Mouse (Mus musculus) inflammation-experienced regulatory T-cells (primary cell): ENCODE results near the gene Gm20773. TPM values are rescaled to one million over a fixed set of nuclear protein-coding genes. Genes with fewer than 3 reads are reported as not detected.

Experiments used
- polyA plus RNA-seq, 2 experiments: library from polyadenylated mRNA; unstranded; fragments of 100-300 nt; shearing (Covaris generic); gene quantifications; one replicate each; pipeline ENCODE4 v1.2.1; 2017

The Gm20773 gene
- not detected for polyA plus RNA-seq

GRCm38 (mm10) chrY:13493726-13494125, at the start of gene Gm20773:
Gene Gm20773 (plus strand): TSS chrY:13494026.

DNA sequence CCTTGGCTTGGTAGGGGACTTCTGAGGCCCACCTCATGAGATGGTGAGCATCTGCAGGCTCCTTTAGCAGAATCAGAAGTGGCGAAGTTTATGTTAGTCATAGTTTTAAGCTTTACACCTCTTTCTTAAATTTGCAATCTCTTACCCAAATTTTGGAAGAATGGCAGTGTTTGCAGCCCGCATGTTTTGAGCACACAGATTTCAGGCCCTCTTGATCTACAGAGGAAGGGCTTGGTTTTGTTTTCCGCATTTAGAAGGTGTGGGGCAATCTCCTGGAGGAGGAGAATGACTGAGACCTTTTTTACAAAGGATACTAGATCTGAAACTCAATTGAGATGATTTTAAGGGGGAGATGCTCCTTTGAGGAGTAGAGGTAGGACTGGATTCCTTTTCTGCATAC, 28.3 kb upstream of the Gm20773 start, which contains the start of gene Gm21866:
Gene Gm21866, minus strand, starts transcription at position 101 of the 400 bp plus-strand sequence.

Other genes starting within 250 kb of the Gm20773 start
- not detected for gene Gm21440, start 241.6 kb upstream of the Gm20773 start, polyA plus RNA-seq
- gene Gm21454, start 241.6 kb upstream of the Gm20773 start, polyA plus RNA-seq: not detected
- not detected for gene Gm21725, start 145.0 kb upstream of the Gm20773 start, polyA plus RNA-seq
- not detected for gene Gm21866, start 28.4 kb upstream of the Gm20773 start, polyA plus RNA-seq